Mouse (Mus musculus) kidney, adult 18-20 months (tissue): ENCODE results near the gene Sec22c.
A peak's percentile ranks its signal among the peaks of the same experiment; 100 is the strongest.

Source experiments
- DNase-seq: peaks from one replicate; pipeline ENCODE4 v3.0.0; 2021

Sec22c gene

GRCm38 (mm10) chr9:121644855-121645254 is 60.4 kb downstream of the Sec22c start:
- DNase-seq = no peak

DNA sequence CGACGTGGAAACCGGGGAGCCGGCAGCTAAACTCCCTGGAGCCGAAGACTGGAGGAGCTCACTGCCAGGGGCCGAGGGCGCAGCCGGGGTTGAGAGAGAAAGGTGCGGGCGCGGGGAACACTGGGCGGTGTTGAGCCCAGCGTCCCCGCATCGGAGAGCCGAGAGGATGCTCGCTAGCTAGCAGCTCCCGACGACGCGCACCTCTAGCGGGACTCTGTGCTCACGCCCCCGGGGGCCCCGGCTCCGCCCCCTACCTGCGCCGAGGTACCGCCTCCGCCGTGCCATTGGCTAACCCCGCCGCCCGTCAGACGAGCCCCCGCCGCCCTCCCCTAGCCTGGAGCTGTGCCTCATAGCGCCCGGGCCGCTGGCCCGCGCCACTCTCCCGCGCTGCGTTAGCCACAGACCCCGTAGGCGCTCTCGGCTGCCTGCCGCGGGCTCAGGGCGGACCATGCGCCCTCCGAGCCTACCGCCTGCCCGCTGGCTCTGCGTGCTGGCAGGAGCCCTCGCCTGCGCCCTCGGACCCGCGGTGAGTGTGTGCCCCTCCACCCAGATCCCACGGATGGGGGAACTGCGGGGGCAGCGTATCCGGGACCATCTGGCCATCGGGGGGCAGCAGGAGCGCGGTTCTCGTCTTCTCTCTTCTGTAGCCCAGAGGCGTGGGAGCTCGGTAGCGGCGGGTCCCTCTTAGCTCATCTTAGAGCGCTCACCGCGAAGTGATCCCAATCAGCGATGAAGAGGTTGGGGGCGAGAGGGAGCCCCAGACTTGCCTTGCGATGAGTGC is 62.7 kb downstream of the Sec22c start, which contains the start of gene Vipr1:
TSS of gene Vipr1 (plus strand) at position 316 of the 781 bp plus-strand sequence.
- DNase-seq = peak; percentile 75

- DNase-seq = peak; percentile 81
Observed at GRCm38 (mm10) chr9:121642001-121642400, 63.3 kb downstream of the Sec22c start, which contains the start of gene Lyzl4. Gene Lyzl4, minus strand, starts transcription at chr9:121642096.

GRCm38 (mm10) chr9:121641235-121641915 is 63.9 kb downstream of the Sec22c start:
- DNase-seq = no peak

- DNase-seq = no peak
Observed at GRCm38 (mm10) chr9:121639790-121640189, 65.5 kb downstream of the Sec22c start.

DNA sequence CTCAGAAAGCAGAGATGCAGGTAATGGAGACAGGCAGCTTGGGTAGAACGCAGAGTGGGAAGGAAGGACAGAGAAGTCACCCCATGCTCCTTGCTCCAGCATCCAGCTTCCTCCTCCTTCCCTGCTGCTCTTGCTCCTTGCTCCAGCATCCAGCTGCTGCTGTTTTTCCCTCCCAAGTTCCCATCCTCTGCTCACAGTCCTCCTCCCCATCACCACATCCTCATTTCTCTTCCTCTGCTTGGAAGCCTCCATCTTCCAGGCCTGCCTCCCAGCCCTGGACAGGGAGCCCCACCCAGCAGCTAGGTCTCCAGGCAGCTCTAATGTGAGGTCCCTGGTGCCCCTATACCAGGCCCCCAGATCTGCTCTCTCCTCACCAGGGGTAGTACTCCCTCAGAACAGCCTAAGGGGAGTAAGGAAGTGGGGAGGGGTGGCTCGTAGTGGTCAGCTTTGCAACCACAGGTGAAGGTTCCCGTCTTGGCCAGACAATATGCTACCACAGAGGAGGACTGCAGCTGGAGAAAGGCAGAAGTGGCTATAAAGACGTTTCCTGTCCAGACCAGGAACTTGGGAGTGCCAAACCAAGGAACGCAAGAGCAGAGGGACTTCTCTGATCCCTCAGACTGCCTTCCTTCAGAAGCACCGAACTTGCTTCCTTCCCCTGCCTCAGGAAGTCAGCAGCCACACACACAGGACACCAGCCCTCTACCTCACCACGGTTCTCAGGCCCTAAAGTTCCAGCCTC is 69.3 kb downstream of the Sec22c start:
- no peak for DNase-seq

GRCm38 (mm10) chr9:121633306-121633705 is 72.0 kb downstream of the Sec22c start:
- no peak for DNase-seq

GRCm38 (mm10) chr9:121632891-121633290 is 72.4 kb downstream of the Sec22c start:
- DNase-seq = no peak

DNA sequence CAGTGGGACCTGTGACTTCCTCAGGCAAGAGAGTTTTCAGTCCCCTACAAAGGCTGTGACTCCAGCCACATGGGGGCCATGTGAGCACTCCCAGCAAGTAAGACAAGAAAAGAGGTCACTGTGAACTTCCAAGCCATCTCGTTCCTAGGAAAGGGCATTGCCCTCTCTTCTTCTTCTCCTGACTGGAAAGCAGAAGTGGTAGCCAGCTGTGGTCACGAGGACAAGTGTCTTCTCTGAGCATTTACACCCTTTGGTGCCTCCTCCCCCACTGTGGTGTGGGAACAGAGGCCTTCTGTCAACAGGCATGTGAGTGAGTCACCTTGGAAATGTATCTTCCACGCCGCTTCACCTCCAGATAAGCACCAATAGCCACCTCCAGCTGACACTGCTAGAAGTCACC is 73.3 kb downstream of the Sec22c start:
- no peak for DNase-seq

- no peak for DNase-seq
Observed at GRCm38 (mm10) chr9:121630627-121631026, 74.7 kb downstream of the Sec22c start.
